Mouse (Mus musculus) lung, postnatal 0 days (tissue): ENCODE results near the gene Tm6sf1. TPM values are rescaled to one million over a fixed set of nuclear protein-coding genes. Genes with fewer than 3 reads are reported as not detected.

ENCODE experiments used
- ATAC-seq: fragments of 200-750 bp; cut with Nextera tagmentation; 2 replicates; pipeline ENCODE4 v1.8.0; 2017; ENCODE audit warnings: moderate library complexity
- DNase-seq: peaks from one replicate; pipeline ENCODE4 v3.0.0-alpha.2; 2016; ENCODE audit warnings: low spot score
- H3K27ac ChIP-seq: fragments of 300-500 bp; sonication (generic); 2 replicates; pipeline ENCODE4 v1.5.1; 2014; ENCODE audit warnings: antibody characterized with exemption, mild to moderate bottlenecking, low read length, mixed read lengths
- H3K27me3 ChIP-seq: fragments of 300-500 bp; sonication (generic); replicated peaks from 2 replicates; pipeline ENCODE4 v1.6.1; 2014; ENCODE audit warnings: low read length, mixed read lengths; ENCODE audit not compliant: insufficient read depth
- H3K36me3 ChIP-seq: fragments of 300-500 bp; sonication (generic); 2 replicates; pipeline ENCODE4 v1.6.1; 2014; ENCODE audit warnings: low read length, mixed read lengths; ENCODE audit not compliant: insufficient read depth
- H3K4me1 ChIP-seq: fragments of 300-500 bp; sonication (generic); 2 replicates; pipeline ENCODE4 v1.6.1; 2014; ENCODE audit warnings: antibody characterized with exemption, low read depth, low read length, mixed read lengths; ENCODE audit not compliant: insufficient read depth
- H3K4me2 ChIP-seq: fragments of 300-500 bp; sonication (generic); replicated peaks from 2 replicates; pipeline ENCODE4 v1.6.1; 2014; ENCODE audit warnings: low read depth, mild to moderate bottlenecking, low read length, moderate library complexity, mixed read lengths
- H3K4me3 ChIP-seq: fragments of 300-500 bp; sonication (generic); 2 replicates; pipeline ENCODE4 v1.5.1; 2014; ENCODE audit warnings: low read depth, low read length
- H3K9ac ChIP-seq: fragments of 300-500 bp; sonication (generic); replicated peaks from 2 replicates; pipeline ENCODE4 v1.6.1; 2014; ENCODE audit warnings: low read depth, mild to moderate bottlenecking
- H3K9me3 ChIP-seq: fragments of 300-500 bp; sonication (generic); 2 replicates; pipeline ENCODE4 v1.6.1; 2016; ENCODE audit warnings: low read length, mixed read lengths
- CTCF ChIP-seq: IDR thresholded peaks from 2 replicates; pipeline ENCODE4 v1.5.1; 2016; ENCODE audit warnings: antibody characterized with exemption, mild to moderate bottlenecking
- EP300 ChIP-seq: IDR thresholded peaks from 2 replicates; pipeline ENCODE4 v1.6.1; 2016; ENCODE audit warnings: antibody characterized with exemption, mild to moderate bottlenecking, control low read depth
- WGBS: fragments of 180-500 bp; shearing (Covaris S2); extraction: QIAGEN DNeasy Blood & Tissue Kit; methylation state at CpG from one replicate; pipeline ENCODE4 v1.1.7; 2014; 5-methylcytosine and 5-hydroxymethylcytosine counted together
- polyA plus RNA-seq: library from polyadenylated mRNA; unstranded; fragments of >200 nt; fragmentation: Nextera tagmentation; extraction: Ambion mirVana; gene quantifications from 2 replicates; pipeline ENCODE4 v1.2.1, GENCODE M21; 2015

Gene Tm6sf1
- polyA plus RNA-seq, 1 experiment from 2014 or later: 12.8 TPM

- no peaks in the 10 kb centered on the region for H3K36me3 ChIP-seq
- H3K4me2 ChIP-seq: no peak overlapping the region
- WGBS: 69% methylated on average over 7 of the region's 7 CpGs
- no peak overlapping the region for H3K27ac ChIP-seq
- no peak for TF ChIP-seq CTCF
- TF ChIP-seq EP300: no peak
- no peaks in the 10 kb centered on the region for H3K27me3 ChIP-seq
- ATAC-seq: no peak
- no peaks in the 10 kb centered on the region for H3K9me3 ChIP-seq
- H3K4me1 ChIP-seq: no peaks in the 10 kb centered on the region
- H3K4me3 ChIP-seq: no peak overlapping the region
- DNase-seq: no peak
- H3K9ac ChIP-seq: no peak overlapping the region
These were observed 16.7 kb upstream of the Tm6sf1 start for GRCm38 (mm10) chr7:81842141-81842540.

GRCm38 (mm10) chr7:81842998-81843397, 15.8 kb upstream of the Tm6sf1 start:
- H3K36me3 ChIP-seq: no peaks in the 10 kb centered on the region
- TF ChIP-seq CTCF: no peak
- TF ChIP-seq EP300: no peak

GRCm38 (mm10) chr7:81843903-81844302, 14.9 kb upstream of the Tm6sf1 start:
- no peak overlapping the region for H3K27ac ChIP-seq
- H3K4me2 ChIP-seq: no peak overlapping the region
- WGBS: 76% methylated on average over 8 of the region's 8 CpGs
- no peak for TF ChIP-seq EP300
- no peak for TF ChIP-seq CTCF
- ATAC-seq: no peak
- no peaks in the 10 kb centered on the region for H3K9me3 ChIP-seq
- H3K36me3 ChIP-seq: no peaks in the 10 kb centered on the region
- no peak for DNase-seq
- no peaks in the 10 kb centered on the region for H3K27me3 ChIP-seq
- no peaks in the 10 kb centered on the region for H3K4me1 ChIP-seq
- H3K9ac ChIP-seq: no peak overlapping the region
- no peak overlapping the region for H3K4me3 ChIP-seq

More at GRCm38 (mm10) chr7:81842998-81843397, 15.8 kb upstream of the Tm6sf1 start:
- no peaks in the 10 kb centered on the region for H3K9me3 ChIP-seq
- H3K27me3 ChIP-seq: no peaks in the 10 kb centered on the region
- WGBS: 26% methylated on average over 1 of the region's 1 CpGs
- H3K4me3 ChIP-seq: no peak overlapping the region
- ATAC-seq: 0 out of 2 replicates have a peak, but pooled peaks have one; percentile 21
- no peaks in the 10 kb centered on the region for H3K4me1 ChIP-seq
- no peak overlapping the region for H3K9ac ChIP-seq
- no peak overlapping the region for H3K27ac ChIP-seq
- H3K4me2 ChIP-seq: no peak overlapping the region
- peak; percentile 28 for DNase-seq

GRCm38 (mm10) chr7:81844801-81845200, 14.0 kb upstream of the Tm6sf1 start:
- 67% methylated on average over 11 of the region's 11 CpGs for WGBS
- TF ChIP-seq CTCF: no peak
- TF ChIP-seq EP300: no peak
- H3K27me3 ChIP-seq: no peaks in the 10 kb centered on the region

GRCm38 (mm10) chr7:81845313-81845712, 13.5 kb upstream of the Tm6sf1 start:
- no peaks in the 10 kb centered on the region for H3K27me3 ChIP-seq
- H3K4me1 ChIP-seq: no peaks in the 10 kb centered on the region
- TF ChIP-seq CTCF (no peak), EP300 (no peak)
- DNase-seq: no peak
- no peak overlapping the region for H3K4me3 ChIP-seq
- no peaks in the 10 kb centered on the region for H3K9me3 ChIP-seq
- no peak for ATAC-seq
- H3K36me3 ChIP-seq: no peaks in the 10 kb centered on the region
- H3K27ac ChIP-seq: no peak overlapping the region
- no peak overlapping the region for H3K9ac ChIP-seq
- 78% methylated on average over 3 of the region's 3 CpGs for WGBS
- H3K4me2 ChIP-seq: no peak overlapping the region

More at GRCm38 (mm10) chr7:81844801-81845200, 14.0 kb upstream of the Tm6sf1 start:
- Histone ChIP-seq H3K27ac (no peak overlapping the region), H3K9me3 (no peaks in the 10 kb centered on the region), H3K36me3 (no peaks in the 10 kb centered on the region), H3K4me1 (no peaks in the 10 kb centered on the region), H3K9ac (no peak overlapping the region), H3K4me3 (no peak overlapping the region), H3K4me2 (no peak overlapping the region)
- no peak for DNase-seq
- ATAC-seq: no peak

- Histone ChIP-seq H3K27me3 (no peaks in the 10 kb centered on the region), H3K4me2 (no peak overlapping the region), H3K9me3 (no peaks in the 10 kb centered on the region), H3K4me3 (no peak overlapping the region), H3K36me3 (no peaks in the 10 kb centered on the region), H3K4me1 (no peaks in the 10 kb centered on the region), H3K9ac (no peak overlapping the region), H3K27ac (no peak overlapping the region)
- no peak for ATAC-seq
- no peak for TF ChIP-seq EP300
- no peak for TF ChIP-seq CTCF
- WGBS: 52% methylated on average over 8 of the region's 8 CpGs
- DNase-seq: no peak
These were observed 12.8 kb upstream of the Tm6sf1 start for GRCm38 (mm10) chr7:81846008-81846407.

GRCm38 (mm10) chr7:81847010-81847409, 11.8 kb upstream of the Tm6sf1 start:
- WGBS: 43% methylated on average over 8 of the region's 8 CpGs
- TF ChIP-seq EP300 (no peak), CTCF (no peak)
- H3K27me3 ChIP-seq: no peaks in the 10 kb centered on the region

More at GRCm38 (mm10) chr7:81847010-81847409, 11.8 kb upstream of the Tm6sf1 start:
- H3K9me3 ChIP-seq: no peaks in the 10 kb centered on the region
- no peak overlapping the region for H3K9ac ChIP-seq
- no peak overlapping the region for H3K4me2 ChIP-seq
- H3K27ac ChIP-seq: no peak overlapping the region
- DNase-seq (no peak), ATAC-seq (no peak)
- H3K36me3 ChIP-seq: no peaks in the 10 kb centered on the region
- no peaks in the 10 kb centered on the region for H3K4me1 ChIP-seq
- no peak overlapping the region for H3K4me3 ChIP-seq
